Mouse (Mus musculus) layer of hippocampus, postnatal 25 days (tissue): ENCODE measurements at regions not wholly inside any gene's neighbourhood (a gene's known extent, or its start where the extent isn't known, plus 50 kb on each side); places are given as distances from the start of the nearest gene placed in this dataset.

ENCODE experiments used
- DNase-seq, 2 experiments: peaks; one replicate each; pipeline ENCODE4 v3.0.0; 2022; ENCODE audit warnings: mixed read lengths in 2 of 2, low spot score in 1 of 2; ENCODE audit errors: extremely low spot score in 1 of 2

- DNase-seq: no peak
These were observed 256.0 kb downstream of the Ankrd16 start for GRCm38 (mm10) chr2:12033518-12034322.

GRCm38 (mm10) chr2:12034323-12034585 lies 256.6 kb downstream of the Ankrd16 start:
- no peak for DNase-seq

GRCm38 (mm10) chr2:12049386-12049785 lies 252.3 kb downstream of the Itga8 start:
- DNase-seq: peak in 1 of 2 experiments; percentile 6

GRCm38 (mm10) chr2:12049972-12050371 lies 251.8 kb downstream of the Itga8 start:
- peak in 1 of 2 experiments; percentile 5 for DNase-seq

- DNase-seq: no peak
These were observed 248.1 kb downstream of the Itga8 start for GRCm38 (mm10) chr2:12053404-12054164.

- DNase-seq: no peak
These were observed 247.6 kb downstream of the Itga8 start for GRCm38 (mm10) chr2:12054165-12054500.
